Mouse (Mus musculus) kidney, postnatal 36 days (tissue): ENCODE measurements around the gene Lrcol1.

Experiments used
- DNase-seq, 2 experiments: peaks; one replicate each; pipeline ENCODE4 v3.0.0; 2021 to 2022; ENCODE audit warnings: mixed read lengths in 2 of 2

The Lrcol1 gene

DNA sequence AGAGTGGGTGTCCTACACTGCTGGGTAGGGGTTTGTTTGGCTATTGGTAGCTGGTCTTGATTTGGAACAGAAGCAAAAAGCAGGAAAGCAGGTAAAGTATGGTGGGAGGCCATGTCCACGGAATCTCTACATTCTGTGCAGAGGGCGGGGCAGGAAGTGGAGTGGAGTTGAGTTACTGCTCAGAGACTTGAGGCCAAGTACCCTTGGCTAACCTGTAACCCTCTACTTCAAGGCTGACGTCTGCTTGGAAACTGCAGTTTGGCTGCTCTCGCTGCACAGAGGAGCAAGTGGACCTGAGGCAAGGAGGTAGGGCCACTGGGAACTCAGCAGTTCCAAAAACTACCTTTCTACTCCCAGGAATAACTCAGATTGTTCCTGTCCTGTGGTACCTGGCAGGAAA lies at the start of gene Lrcol1:
Gene Lrcol1 (plus strand): TSS at position 207 of the 400 bp plus-strand sequence.
- DNase-seq = no peak

DNA sequence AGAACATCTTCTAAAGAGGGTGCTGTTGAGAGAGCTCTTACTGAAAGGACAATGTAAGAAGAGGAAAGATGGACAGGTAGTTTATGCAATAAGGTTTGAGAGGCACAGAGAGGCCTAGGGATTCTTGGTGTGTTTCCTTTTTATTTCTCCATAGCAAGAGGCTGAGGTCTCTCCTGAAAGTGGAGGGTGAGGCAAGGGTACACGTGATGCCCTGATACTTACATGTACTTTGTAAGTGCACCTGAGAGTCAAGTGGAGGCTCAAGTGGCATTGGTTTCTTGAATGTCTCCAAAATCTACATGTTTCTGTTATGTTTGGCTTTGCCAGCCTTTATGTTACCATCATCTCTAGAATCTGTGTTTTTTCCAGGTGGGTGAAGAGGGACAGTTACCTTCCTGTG lies 47.9 kb upstream of the Lrcol1 start:
- DNase-seq = no peak

DNA sequence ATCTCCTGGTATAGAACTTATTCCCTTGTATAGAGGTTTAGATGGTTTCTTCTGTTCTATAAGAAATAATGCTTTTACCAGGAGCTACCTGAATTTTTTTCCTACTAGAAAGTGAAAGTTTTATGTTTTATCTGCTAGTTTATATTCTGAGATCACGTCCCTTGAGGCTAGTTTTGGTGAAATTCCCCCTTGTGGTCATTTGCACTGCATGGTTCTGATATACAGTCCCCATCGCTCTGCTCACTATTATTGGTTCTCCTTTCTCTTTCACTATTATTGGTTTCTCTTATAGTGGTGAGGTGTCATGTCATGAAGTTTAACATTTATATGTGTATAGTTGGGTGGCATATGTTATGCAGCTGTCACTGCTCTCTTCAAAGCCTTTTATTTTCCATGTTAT lies 43.9 kb upstream of the Lrcol1 start:
- no peak for DNase-seq

DNA sequence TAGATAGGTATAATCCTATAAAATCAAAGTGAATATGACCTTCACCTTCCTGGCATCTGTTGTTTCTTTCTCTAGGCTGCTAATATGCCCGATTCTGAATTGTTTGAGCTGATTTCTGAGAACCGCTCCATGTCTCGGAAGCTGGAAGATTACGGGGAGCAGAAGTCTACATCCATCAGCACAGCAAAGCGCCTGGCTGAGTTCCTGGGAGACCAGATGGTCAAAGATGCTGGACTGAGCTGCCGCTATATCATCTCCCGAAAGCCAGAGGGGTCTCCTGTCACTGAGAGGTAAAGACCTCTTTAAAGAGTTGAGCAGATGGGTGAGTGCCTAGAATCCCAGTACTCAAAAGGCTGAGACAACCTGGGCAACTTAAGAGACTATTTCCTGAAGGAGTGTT lies 35.7 kb upstream of the Lrcol1 start:
- DNase-seq = no peak

DNA sequence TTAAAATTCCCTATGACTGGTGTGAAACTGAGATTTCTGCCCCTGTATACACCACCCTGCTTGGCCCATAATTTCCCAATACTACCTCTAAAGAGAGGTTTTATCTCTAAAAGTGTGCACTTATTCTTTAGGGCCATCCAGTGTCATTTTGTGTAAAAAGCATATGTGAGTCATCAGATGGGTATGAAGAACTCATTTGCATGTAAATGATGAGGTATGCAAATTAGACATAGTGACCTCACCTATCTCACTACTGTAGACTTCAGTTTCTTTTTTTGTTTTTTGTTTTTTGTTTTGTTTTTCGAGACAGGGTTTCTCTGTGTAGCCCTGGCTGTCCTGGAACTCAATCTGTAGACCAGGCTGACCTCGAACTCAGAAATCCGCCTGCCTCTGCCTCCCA lies 31.4 kb upstream of the Lrcol1 start:
- DNase-seq = no peak

DNA sequence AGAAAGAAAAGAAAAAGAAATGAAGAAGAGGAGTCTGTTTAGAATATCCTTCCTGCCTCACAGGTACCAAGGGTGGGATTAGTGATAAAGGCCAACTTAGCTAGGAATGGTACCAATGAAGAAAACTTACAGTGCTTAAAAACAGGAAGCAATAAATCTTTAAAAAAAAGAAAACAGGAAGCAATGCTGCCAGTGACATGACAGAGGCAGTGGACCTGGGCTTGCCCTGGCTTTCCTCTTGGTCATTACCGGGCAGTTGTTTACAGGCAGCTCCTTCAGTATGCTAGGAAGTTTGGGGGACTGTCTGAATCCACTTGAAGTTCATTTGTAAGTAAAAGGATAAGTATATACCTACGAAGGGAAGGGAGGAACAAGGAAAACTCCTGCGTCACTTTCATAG lies 14.0 kb upstream of the Lrcol1 start:
- peak; percentile 34 to 49 for DNase-seq

DNA sequence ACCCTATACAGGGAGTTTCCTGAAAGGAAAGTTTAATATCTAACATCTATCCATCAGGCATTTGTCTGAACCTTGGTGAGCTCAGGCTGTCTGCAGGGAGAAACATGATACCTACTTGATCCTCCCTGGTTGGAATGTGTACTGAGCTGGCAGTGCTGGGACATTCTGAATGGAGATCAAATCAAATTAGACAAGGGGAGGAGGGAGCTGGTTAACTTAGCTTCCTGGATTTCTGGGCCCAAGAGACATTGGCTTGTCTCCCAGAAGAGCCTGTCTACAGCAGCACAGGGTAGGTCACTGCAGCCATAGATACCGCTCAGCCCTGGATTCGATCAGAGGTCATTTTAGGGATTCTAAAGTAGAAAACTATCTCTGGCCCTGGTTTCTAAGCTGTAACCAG lies 5.7 kb upstream of the Lrcol1 start:
- peak in 1 of 2 experiments; percentile 11 for DNase-seq

DNA sequence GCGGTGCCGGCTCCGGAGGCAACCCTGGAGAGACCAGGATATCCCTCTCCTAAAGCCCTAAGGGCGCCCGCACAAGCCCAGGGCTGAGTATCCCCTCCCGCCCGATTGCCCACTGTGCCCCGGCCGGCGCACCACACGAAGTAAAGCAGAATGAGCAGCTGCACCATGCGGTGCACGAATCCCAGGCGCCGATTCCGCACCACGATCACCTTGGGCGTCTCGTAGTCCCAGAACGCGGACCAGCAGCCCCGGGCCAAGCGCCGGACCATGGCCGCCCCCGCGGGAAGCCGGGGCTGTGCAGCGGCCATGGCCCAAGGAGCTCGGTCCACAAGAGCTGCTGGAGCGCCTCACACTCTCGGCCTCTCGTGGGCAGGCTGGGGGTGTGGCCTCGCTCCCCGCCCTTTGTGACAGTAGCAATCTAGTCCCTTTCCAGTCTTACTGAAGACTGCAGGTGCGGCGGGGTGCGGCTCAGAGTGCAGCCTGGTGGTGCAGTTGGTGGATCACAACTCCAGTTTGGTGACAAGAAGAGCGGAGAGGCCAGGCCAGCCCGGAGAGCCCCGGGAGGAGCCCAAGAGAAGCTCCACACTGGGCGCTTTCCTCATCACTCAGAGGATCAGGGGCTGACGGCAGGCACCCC lies 1.8 kb upstream of the Lrcol1 start, which contains the start of gene P2rx2:
Gene P2rx2 (minus strand): TSS at position 565 of the 637 bp plus-strand sequence.
- peak; percentile 58 to 81 for DNase-seq

DNA sequence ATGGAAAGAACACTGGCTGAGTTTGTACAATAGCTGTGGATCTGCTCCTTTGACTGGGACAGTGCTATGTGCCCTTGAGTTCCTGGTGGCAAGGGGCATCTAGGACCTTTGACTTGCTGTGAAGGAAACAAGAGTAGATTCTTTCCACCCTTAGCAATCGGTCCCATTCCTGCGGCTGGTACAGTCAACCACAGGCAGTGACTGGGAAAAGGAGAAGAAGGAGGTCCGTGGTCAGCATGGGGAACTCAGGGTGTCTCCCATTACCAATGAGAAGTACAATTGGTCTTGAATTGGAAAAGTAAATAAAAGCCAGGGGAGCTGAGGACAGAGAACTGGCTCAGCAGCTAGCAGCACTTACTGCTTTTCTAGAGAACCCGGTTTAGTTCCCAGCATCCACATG lies 1.0 kb downstream of the Lrcol1 start:
- no peak for DNase-seq

DNA sequence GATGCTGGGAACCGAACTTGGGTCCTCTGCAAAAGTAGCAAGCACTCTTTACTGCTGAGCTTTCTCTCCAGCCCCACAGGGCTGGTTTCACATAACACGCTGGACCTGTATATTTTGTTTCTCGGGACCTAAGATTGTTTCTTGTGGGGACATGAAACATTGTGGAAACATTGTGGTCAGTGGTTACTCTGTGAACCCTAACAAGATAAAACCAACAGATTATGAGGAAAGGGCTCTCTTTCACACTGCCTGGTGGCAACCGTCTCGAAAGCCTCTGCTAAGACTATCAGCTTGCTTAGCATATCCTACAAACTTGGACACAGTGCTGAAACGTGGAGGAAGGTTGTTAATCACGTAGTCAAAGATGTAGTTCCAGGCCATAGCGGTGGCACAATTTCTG lies 2.5 kb downstream of the Lrcol1 start:
- DNase-seq = no peak

DNA sequence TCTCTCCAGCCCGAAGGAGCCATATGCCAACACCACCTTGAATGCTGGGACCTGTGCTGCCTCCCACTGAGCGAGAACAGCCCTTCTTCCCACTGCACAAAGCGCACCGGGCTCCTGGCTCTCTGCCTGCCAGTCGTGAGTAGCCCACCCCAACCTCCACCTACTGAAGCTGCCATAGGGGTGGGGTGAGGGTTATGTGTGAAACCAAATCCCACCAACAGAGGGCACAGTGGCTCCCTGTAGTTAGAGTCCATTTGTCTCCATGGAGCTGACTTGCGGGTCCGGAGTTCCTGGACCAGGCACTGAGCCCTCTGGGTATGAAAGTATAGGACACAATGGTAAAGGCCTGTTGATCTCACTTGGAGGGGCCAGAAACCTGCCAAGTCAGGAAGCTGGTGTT lies 10.2 kb downstream of the Lrcol1 start:
- peak; percentile 51 to 76 for DNase-seq

DNA sequence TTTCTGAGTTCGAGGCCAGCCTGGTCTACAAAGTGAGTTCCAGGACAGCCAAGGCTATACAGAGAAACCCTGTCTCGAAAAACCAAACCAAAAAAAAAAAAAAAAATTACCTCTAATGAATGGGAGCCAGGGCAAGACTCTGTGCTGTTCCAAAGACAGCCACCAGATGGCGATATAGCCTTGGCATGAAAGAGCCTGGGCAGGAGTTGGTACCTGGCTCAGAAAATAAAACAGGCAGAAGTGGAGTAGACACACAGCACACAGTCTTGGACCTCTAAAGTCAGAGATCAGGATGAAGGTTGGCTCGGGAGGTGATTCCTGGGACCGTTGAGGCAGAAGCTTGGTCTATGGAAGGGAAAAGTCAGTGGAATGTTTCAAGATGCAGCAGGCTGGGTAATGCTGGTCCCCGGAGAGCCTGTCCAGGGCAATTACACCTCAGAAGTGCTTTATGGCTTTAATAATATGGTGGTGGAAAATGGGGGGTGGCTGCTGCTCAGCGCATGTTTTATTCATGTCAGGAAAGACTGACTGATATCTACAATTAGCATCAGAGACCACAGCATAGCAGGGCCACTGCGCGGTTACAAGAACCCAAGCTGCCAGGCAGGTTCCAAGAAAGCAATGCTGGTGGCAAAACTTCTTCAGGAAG lies 13.1 kb downstream of the Lrcol1 start:
- DNase-seq = peak; percentile 80 to 93

DNA sequence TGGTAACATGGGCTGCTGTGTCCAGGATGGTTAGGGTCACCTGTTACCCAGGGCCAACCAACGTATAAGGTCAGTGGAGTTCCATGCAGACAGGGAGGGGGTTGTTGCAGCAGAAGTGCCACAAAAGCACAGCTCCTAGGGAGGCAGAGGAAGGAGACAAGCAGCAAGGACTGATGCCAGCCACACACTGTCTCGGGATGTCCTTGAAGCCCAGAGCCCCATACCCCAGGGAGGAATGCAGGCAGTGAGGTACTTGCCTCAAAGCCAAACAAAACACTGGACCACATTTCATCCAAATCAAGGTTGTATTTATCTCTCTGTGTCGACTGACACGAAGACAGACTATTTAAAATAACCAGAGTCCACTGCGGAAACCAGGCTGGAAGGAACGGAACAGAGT lies 16.9 kb downstream of the Lrcol1 start:
- no peak for DNase-seq

DNA sequence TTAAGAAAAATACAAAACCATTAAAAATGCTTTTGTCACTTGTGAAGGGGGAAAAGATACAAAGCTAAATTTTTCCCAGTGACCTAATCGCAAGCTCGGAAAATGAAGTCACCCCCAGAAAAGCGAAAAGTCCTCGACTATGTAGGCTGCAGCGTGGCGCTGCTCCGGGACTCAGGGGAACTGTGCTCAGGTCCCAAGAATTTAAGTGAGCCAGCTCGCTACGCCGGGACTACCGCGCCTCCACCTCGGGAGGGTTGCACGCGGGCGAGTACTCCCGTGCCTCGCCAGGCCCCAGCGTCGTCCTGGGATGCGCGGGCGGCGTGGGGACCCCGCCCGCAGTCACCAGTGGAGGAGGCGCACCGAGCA lies 18.3 kb downstream of the Lrcol1 start:
- no peak for DNase-seq

DNA sequence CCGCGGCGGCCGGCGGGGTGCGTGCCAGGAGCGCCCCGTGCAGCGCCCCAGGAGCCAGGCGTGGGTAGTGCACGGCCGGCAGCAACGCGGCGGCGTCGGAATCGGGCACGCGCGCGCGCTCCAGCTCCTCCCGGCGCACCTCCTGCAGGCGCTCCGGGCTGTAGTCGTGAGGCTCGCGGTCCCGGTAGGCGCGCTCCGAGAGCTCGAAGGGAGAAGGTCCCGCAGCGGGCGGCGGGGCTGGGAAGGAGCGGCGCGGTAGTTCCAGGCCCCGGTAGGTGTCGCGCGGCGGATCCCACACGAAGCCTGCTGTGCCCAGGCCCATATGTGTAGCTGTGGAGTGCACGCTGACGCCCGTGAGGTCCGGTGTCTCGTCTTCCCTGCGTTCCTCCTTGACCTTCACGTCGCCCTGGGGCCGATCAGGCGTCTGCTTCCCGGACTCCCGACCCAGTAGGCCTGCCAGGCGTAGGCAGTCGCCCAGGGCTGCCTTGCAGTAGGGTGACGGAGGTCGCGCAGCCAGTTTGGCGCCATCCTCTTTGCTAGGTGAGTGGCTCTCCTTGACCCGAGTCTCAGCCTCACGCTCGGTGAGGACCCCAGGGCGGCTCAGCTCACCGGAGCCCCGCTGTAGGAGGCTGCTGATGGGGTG lies 18.8 kb downstream of the Lrcol1 start:
- peak; percentile 55 to 84 for DNase-seq

DNA sequence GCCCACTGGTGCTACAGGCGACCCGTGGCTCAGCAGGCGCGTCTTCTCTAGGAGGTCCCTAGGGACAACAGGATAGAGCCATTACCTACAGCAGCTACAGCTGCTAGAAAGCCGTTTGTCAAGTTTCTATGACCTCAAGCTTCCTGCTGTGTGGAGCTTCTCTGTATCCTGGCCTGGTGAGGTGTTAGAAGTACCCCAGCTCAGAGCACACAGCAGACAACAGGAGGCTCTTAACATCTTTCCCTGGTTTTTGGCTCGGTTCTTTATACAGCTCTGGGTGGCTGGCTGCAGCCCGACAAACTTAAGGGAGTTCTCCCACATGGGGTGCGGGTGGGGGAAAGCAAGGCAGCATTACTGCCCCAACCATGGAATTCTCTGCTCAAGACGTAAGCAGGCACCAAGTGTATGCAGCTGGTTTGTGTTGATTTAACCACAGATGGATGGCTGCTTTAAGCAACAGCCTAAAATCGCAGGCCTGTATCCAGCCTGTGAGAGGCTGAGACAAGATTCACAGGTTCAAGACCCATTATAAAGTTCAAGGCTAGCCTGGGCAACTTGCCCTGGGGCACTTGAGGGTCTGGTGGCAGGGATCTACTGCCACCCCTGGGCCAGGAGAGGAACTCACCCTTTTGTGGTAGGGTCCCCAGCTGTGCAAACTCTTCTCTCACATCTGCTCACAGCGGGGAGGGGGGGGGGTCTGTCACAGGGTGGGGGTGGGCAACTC lies 19.5 kb downstream of the Lrcol1 start:
- no peak for DNase-seq

DNA sequence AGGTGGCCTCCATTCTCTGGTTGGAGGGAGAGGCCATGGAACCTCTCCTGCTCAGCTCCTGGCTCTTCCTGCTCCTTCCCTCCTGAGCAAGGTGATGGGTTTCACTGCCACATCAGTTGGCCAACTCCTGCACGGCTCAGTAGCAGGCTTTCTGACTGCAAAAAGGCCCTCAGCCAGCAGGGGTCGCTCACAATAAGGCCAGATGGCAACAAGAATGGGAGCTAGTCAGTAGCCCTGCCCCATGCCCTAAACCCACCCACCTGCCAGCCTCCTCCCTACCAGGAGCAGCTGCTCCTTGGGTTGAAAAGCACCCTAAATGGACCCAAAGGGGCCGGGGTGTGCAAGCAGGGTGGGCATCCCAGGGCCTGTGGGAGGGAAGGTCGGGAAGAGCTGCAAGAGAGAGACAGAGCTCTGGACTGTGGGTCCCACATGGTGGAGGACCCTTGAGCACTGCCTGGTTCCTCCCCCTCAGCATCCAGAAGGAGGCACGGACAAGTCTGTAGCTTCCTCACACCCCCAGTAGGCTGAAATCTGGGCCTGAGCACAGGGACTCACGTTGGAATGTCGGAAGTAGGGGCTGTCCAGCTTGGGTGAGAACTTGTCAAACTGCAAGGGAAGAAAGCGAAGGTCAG lies 32.4 kb downstream of the Lrcol1 start:
- peak; percentile 69 to 91 for DNase-seq

DNA sequence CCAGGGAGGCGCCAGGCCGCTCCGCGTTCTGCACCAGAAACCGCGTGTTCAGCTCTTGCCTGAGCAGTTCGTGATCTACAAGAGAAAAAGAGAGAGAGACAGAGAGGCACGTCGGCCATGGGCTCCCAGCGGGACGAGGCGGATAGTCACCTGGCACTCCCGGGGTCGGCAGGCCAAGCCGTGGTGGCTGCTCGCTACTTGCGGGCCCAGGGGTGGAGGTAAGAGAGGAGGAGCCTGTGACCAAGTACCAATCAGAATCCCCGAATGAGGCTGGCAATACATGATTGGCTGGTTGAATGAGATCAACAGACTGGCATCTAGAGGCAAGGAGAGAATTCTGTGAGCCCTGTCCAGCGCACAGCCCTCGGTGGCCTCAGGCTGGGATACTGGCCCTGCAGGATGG lies 33.7 kb downstream of the Lrcol1 start:
- DNase-seq = no peak

DNA sequence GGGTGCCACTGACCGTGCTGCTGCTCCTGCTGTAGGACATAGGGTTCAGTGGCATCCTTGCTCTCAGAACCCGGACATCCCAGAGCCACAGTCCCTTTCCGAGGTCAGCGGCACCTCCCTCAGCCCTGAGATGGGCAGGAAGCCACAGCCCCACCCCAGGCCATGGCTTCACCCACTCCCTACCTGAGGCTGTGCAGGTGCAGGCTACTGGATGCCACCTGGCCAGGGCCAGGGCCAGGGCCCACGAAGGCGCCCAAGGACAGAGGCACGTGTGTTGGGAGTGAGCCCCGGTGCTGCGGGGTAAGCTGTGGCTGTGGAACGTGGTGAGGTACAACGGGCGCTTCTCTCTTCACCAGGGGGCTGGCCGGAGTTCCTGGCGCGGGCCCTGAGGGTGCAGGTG lies 34.6 kb downstream of the Lrcol1 start:
- no peak for DNase-seq

DNA sequence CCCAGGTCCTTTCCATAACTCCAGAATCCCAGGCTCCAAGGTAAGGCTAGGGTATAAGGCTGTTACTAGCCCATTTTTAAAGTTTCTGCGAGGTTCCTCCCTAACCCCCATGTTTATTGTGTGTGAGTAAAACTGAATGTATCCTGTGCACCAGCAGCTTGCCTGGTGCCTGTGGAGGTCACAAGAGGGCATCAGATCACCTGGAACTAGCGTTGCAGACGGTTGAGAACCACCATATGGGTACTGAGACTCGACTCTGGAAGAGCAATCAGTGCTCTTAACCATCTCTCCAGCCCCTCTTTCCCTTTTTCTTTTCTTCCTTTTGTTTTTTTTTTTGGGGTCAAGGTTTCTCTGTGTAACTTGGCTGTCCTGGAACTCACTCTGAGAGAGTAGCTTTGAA lies 35.3 kb downstream of the Lrcol1 start:
- no peak for DNase-seq

DNA sequence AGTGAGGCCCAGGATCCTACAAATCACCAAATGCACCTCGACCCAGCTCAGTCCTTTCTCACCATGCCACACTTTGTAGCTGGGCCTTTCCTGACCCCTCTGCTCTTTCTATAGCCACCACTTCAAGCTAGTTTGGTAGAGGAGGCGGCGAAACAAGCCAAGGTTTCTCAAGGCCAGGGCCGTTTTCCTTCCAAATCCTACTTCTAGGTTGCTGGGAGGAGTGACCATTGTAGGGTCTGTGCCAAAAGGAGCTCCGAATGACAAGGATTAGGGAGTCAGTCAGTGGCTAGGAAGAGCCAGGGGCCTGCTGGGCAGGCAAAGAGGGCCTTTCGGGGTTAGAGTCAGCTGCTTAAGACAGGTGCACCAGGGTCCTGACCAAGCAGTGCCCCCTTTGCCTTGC lies 40.0 kb downstream of the Lrcol1 start:
- DNase-seq = no peak

DNA sequence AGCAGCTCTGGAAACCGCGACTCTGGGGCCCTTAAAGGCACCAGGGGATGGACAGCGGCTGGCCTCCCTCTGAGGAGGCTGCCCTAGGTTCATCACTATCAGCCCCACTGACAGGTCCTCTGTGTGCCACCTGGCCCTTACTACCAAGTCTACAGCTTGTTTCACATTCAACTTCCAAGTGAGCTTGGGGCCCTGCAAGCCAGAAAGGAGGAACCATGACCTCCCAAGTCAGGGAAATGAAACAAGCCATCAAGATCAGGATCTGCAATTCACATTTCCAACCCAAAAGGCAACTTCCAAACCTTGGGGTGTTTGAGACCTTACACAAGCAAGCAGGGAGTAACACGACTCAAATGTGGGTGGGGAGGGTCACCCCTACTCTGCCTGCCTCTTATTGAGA lies 40.7 kb downstream of the Lrcol1 start:
- no peak for DNase-seq
